Mouse (Mus musculus) heart, adult 2 months (tissue): Measurements from ENCODE around the gene Gm8369. TPM values are rescaled to one million over a fixed set of nuclear protein-coding genes. Genes with fewer than 3 reads are reported as not detected.
"Not testable (repeated sequence)": the region's sequence is repeated elsewhere in the genome, so short reads cannot be mapped to it uniquely, and the experiment has no call there.

Experiments used
- DNase-seq, 2 experiments: peaks; one replicate each; pipeline ENCODE4 v3.0.0; 2021
- H3K27ac ChIP-seq: fragments of 200-600 bp; 2 replicates; pipeline ENCODE4 v1.8.1; 2022
- H3K27me3 ChIP-seq: fragments of 200-500 bp; 2 replicates; pipeline ENCODE4 v1.6.1; 2012; ENCODE audit warnings: mild to moderate bottlenecking, low read length, inconsistent platforms, mixed read lengths; ENCODE audit not compliant: control insufficient read depth, insufficient read depth
- H3K36me3 ChIP-seq: fragments of 200-500 bp; 2 replicates; pipeline ENCODE4 v1.6.1; 2012; ENCODE audit warnings: low read length, inconsistent platforms; ENCODE audit not compliant: control insufficient read depth, insufficient read depth
- H3K4me1 ChIP-seq: fragments of 200-500 bp; 2 replicates; pipeline ENCODE4 v1.6.1; 2011; ENCODE audit warnings: low read length; ENCODE audit not compliant: control insufficient read depth, insufficient read depth
- H3K4me3 ChIP-seq: fragments of 200-600 bp; 2 replicates; pipeline ENCODE4 v1.8.1; 2022
- H3K79me2 ChIP-seq: fragments of 200-500 bp; replicated peaks from 2 replicates; pipeline ENCODE4 v1.6.1; 2012; ENCODE audit warnings: mild to moderate bottlenecking, inconsistent platforms, low read length, moderate library complexity, mixed read lengths; ENCODE audit not compliant: control insufficient read depth, insufficient read depth
- H3K9ac ChIP-seq: fragments of 200-500 bp; 2 replicates; pipeline ENCODE4 v1.6.1; 2012; ENCODE audit warnings: low read depth, mild to moderate bottlenecking, control low read depth, inconsistent platforms, low read length, mixed read lengths
- CTCF ChIP-seq: fragments of 200-600 bp; IDR thresholded peaks from 2 replicates; pipeline ENCODE4 v1.8.1; 2022; ENCODE audit warnings: antibody characterized with exemption, mild to moderate bottlenecking, moderate library complexity
- EP300 ChIP-seq: fragments of 200-500 bp; IDR thresholded peaks from 2 replicates; pipeline ENCODE4 v1.6.1; 2011; ENCODE audit warnings: low read depth, low read length, control low read depth; ENCODE audit not compliant: insufficient read depth
- POLR2A ChIP-seq: fragments of 200-500 bp; IDR thresholded peaks from 2 replicates; pipeline ENCODE4 v1.6.1; 2011; ENCODE audit warnings: mild to moderate bottlenecking, low read depth, low read length, control low read depth; ENCODE audit not compliant: insufficient read depth
- WGBS: fragments of 180-500 bp; shearing (Covaris S2); methylation state at CpG from one replicate; pipeline ENCODE4 v1.1.7; 2018; 5-methylcytosine and 5-hydroxymethylcytosine counted together
- intact Hi-C: fragments of 180-260 bp; cut with DNase I; formaldehyde crosslinking; loops from one replicate; pipeline ENCODE4 v1.15.1; 2025
- polyA plus RNA-seq: library from polyadenylated mRNA; depleted of rRNA; stranded (reverse); fragments of >200 nt; gene quantifications from 2 replicates; pipeline ENCODE4 v1.2.3, GENCODE M21; 2012
- total RNA-seq, 2 experiments: library from RNA; stranded (reverse); gene quantifications; 2 replicates each; pipeline ENCODE4 v1.2.3; 2021

The Gm8369 gene
- total and polyA plus RNA-seq, 3 experiments = 0.32 to 1.4 TPM; not detected in 1

GRCm38 (mm10) chr19:11520146-11520545, 34.4 kb downstream of the Gm8369 start:
- Histone ChIP-seq H3K27me3 (no peaks in the 10 kb centered on the region), H3K4me3 (no peak overlapping the region), H3K4me1 (peaks cover 3% of the 10 kb centered on the region), H3K9ac (no peak overlapping the region), H3K79me2 (no peaks in the 10 kb centered on the region), H3K27ac (no peak overlapping the region), H3K36me3 (no peaks in the 10 kb centered on the region; the same call in 1 of the 2 replicates)
- TF ChIP-seq POLR2A (no peak), CTCF (no peak), EP300 (no peak)
- DNase-seq = no peak
- intact Hi-C loops = no loop called here
- WGBS = 82% methylated on average over 3 of the region's 3 CpGs

GRCm38 (mm10) chr19:11533421-11533820, 47.7 kb downstream of the Gm8369 start:
- no peaks in the 10 kb centered on the region for H3K79me2 ChIP-seq
- H3K36me3 ChIP-seq = no peaks in the 10 kb centered on the region
- intact Hi-C loops = no loop called here
- H3K9ac ChIP-seq = no peak overlapping the region
- H3K27ac ChIP-seq = no peak overlapping the region
- H3K4me3 ChIP-seq = no peak overlapping the region
- WGBS = 86% methylated on average over 1 of the region's 1 CpGs
- no peaks in the 10 kb centered on the region; the same call in 1 of the 2 replicates for H3K4me1 ChIP-seq
- DNase-seq = no peak
- no peak for TF ChIP-seq POLR2A
- TF ChIP-seq EP300 = no peak
- TF ChIP-seq CTCF = no peak
- no peaks in the 10 kb centered on the region for H3K27me3 ChIP-seq

GRCm38 (mm10) chr19:11533888-11534445, 48.2 kb downstream of the Gm8369 start:
- 40% methylated on average over 2 of the region's 2 CpGs for WGBS
- H3K4me1 ChIP-seq = no peaks in the 10 kb centered on the region; the same call in 1 of the 2 replicates
- no peaks in the 10 kb centered on the region for H3K79me2 ChIP-seq
- intact Hi-C loops = no loop called here
- no peak overlapping the region for H3K9ac ChIP-seq
- H3K36me3 ChIP-seq = no peaks in the 10 kb centered on the region
- H3K27ac ChIP-seq = no peak overlapping the region
- H3K27me3 ChIP-seq = no peaks in the 10 kb centered on the region
- peak; percentile 67 to 76 for DNase-seq
- no peak overlapping the region for H3K4me3 ChIP-seq
- TF ChIP-seq EP300 (no peak), CTCF (no peak), POLR2A (no peak)

- H3K27ac ChIP-seq = peak within 1 kb of the TSS; percentile 60
- WGBS = 6% methylated on average over 7 of the region's 7 CpGs
These were observed 50.9 kb downstream of the Gm8369 start, which contains the start of gene Ms4a4d for GRCm38 (mm10) chr19:11536593-11536992. Gene Ms4a4d, plus strand, starts transcription at chr19:11536801.

GRCm38 (mm10) chr19:11537336-11537735, 51.6 kb downstream of the Gm8369 start:
- TF ChIP-seq POLR2A = no peak
- TF ChIP-seq CTCF = no peak
- TF ChIP-seq EP300 = no peak
- Histone ChIP-seq H3K9ac (no peak overlapping the region), H3K27me3 (no peaks in the 10 kb centered on the region), H3K4me3 (no peak overlapping the region), H3K27ac (no peak overlapping the region), H3K4me1 (no peaks in the 10 kb centered on the region; the same call in 1 of the 2 replicates), H3K79me2 (no peaks in the 10 kb centered on the region), H3K36me3 (no peaks in the 10 kb centered on the region)
- intact Hi-C loops = no loop called here
- DNase-seq = peak; percentile 30 to 39
- 21% methylated on average over 2 of the region's 2 CpGs for WGBS

More at GRCm38 (mm10) chr19:11536593-11536992, 50.9 kb downstream of the Gm8369 start, which contains the start of gene Ms4a4d:
- H3K4me3 ChIP-seq = no peak within 1 kb of the TSS
- no peaks in the 10 kb centered on the region; the same call in 1 of the 2 replicates for H3K4me1 ChIP-seq
- intact Hi-C loops = no loop called here
- no peaks in the 10 kb centered on the region for H3K79me2 ChIP-seq
- no peaks in the 10 kb centered on the region for H3K36me3 ChIP-seq
- H3K9ac ChIP-seq = peak within 1 kb of the TSS; percentile 6; the same call in 1 of the 2 replicates
- H3K27me3 ChIP-seq = no peaks in the 10 kb centered on the region
- TF ChIP-seq EP300 (no peak), POLR2A (peak; percentile 53; the same call in 1 of the 2 replicates), CTCF (no peak)
- DNase-seq = peak; percentile 72 to 76

GRCm38 (mm10) chr19:11540166-11540821, 54.6 kb downstream of the Gm8369 start:
- H3K36me3 ChIP-seq, H3K9ac ChIP-seq, H3K27ac ChIP-seq, H3K79me2 ChIP-seq, DNase-seq, H3K4me3 ChIP-seq, H3K27me3 ChIP-seq, intact Hi-C loops, H3K4me1 ChIP-seq: not testable (repeated sequence)
- 69% methylated on average over 1 of the region's 1 CpGs for WGBS

- H3K36me3 ChIP-seq, H3K79me2 ChIP-seq, H3K4me3 ChIP-seq, H3K9ac ChIP-seq, DNase-seq, H3K27ac ChIP-seq, H3K27me3 ChIP-seq, H3K4me1 ChIP-seq, intact Hi-C loops: not testable (repeated sequence)
- WGBS = 81% methylated on average over 2 of the region's 2 CpGs
These were observed 58.6 kb downstream of the Gm8369 start for GRCm38 (mm10) chr19:11544383-11544782.
